In genomic region chr13:103334723-103335458, GRCm38 (mm10) we compare ENCODE assay signal across 8 mouse cellular contexts. TPM values are rescaled to one million over a fixed set of nuclear protein-coding genes. Genes with fewer than 3 reads are reported as not detected.
DNase-seq lines count a peak whose midpoint lies in the region; ATAC-seq lines count a peak whose summit lies in the region.

No protein-coding gene starts in this region.

- H3K36me3 ChIP-seq in forebrain, embryonic 15.5 days, result no peaks in the 10 kb centered on the region
- H3K36me3 ChIP-seq in neural tube, embryonic 14.5 days (ENCODE audit: control insufficient read depth, insufficient read depth, low read length), result no peaks in the 10 kb centered on the region

- peaks cover 23% of the 10 kb centered on the region for H3K4me1 ChIP-seq in forebrain, embryonic 15.5 days
- peaks cover 12% of the 10 kb centered on the region; the same call in 1 of the 2 replicates for H3K4me1 ChIP-seq in neural tube, embryonic 14.5 days (ENCODE audit: control insufficient read depth, insufficient read depth, low read length)

- peak; percentile 39 for ATAC-seq in forebrain, embryonic 15.5 days (replicated peaks)
- peak; percentile 41; the same call in 1 of the 2 replicates for ATAC-seq in neural tube, embryonic 14.5 days (ENCODE audit: low read depth)

- peak; percentile 27 for DNase-seq in kidney, adult 18-20 months
- DNase-seq in kidney, postnatal 14 days, result no peak
- peak; percentile 33 for DNase-seq in adrenal gland, postnatal 14 days
- peak; percentile 34 for DNase-seq in kidney, postnatal 10 days
- no peak for DNase-seq in urinary bladder, postnatal 4 days (ENCODE audit: low spot score in 2 of 2)
- DNase-seq in layer of hippocampus, adult 8-10 months (ENCODE audit: low spot score in 2 of 2), result no peak

- H3K9ac ChIP-seq in forebrain, embryonic 15.5 days (replicated peaks), result peak overlapping the region; percentile 58
- H3K9ac ChIP-seq in neural tube, embryonic 14.5 days (replicated peaks; ENCODE audit: low read depth, low read length), result peak overlapping the region; percentile 61; the same call in 1 of the 2 replicates

- peaks cover 33% of the 10 kb centered on the region for H3K27me3 ChIP-seq in forebrain, embryonic 15.5 days
- H3K27me3 ChIP-seq in neural tube, embryonic 14.5 days (ENCODE audit: control insufficient read depth, insufficient read depth, low read length), result peaks cover 10% of the 10 kb centered on the region; the same call in 1 of the 2 replicates

- peak overlapping the region; percentile 69 for H3K4me3 ChIP-seq in forebrain, embryonic 15.5 days
- H3K4me3 ChIP-seq in neural tube, embryonic 14.5 days (ENCODE audit: low read depth, low read length), result peak overlapping the region; percentile 71

- under 1% methylated on average over 32 of the region's 32 CpGs for WGBS in forebrain, embryonic 15.5 days
- WGBS in neural tube, embryonic 14.5 days, result under 1% methylated on average over 32 of the region's 32 CpGs

- no peaks in the 10 kb centered on the region for H3K9me3 ChIP-seq in forebrain, embryonic 15.5 days
- no peaks in the 10 kb centered on the region; the same call in 1 of the 2 replicates for H3K9me3 ChIP-seq in neural tube, embryonic 14.5 days (ENCODE audit: control insufficient read depth, low read length)

- H3K27ac ChIP-seq in forebrain, embryonic 15.5 days (replicated peaks), result no peak overlapping the region
- no peak overlapping the region for H3K27ac ChIP-seq in neural tube, embryonic 14.5 days (ENCODE audit: low read depth, low read length)

- H3K4me2 ChIP-seq in forebrain, embryonic 15.5 days (replicated peaks), result peak overlapping the region; percentile 98
- peak overlapping the region; percentile 97 for H3K4me2 ChIP-seq in neural tube, embryonic 14.5 days (ENCODE audit: low read depth, low read length)

RNA-seq across cellular contexts. Expression of gene Mast4, which starts 0.6 kb away (rescaled TPM):
- total RNA-seq in adrenal gland, postnatal 14 days (2021), result 60.8 and 61.5 TPM in 2 replicates
- polyA plus RNA-seq in forebrain, embryonic 15.5 days (2015; fragmentation: Nextera tagmentation; extraction: Ambion mirVana), result 14.6 and 16.4 TPM in 2 replicates
- polyA plus RNA-seq in neural tube, embryonic 14.5 days (2014; fragmentation: Nextera tagmentation; extraction: Ambion mirVana), result 27.9 and 33.0 TPM in 2 replicates
- 10 to 100 TPM; 62.8 to 81.8 (median 67.6) TPM for total RNA-seq in layer of hippocampus, adult 8-10 months (2022)

Comparison
In these comparisons a context has a peak if more than half of its experiments do, and no peak if none do; other contexts are left out.
1. DNase-seq: peak in kidney, adult 18-20 months (single experiment), adrenal gland, postnatal 14 days (single experiment) and kidney, postnatal 10 days (single experiment); none in kidney, postnatal 14 days (single experiment), urinary bladder, postnatal 4 days (0 of 2) and layer of hippocampus, adult 8-10 months (0 of 2).